Mouse (Mus musculus) urinary bladder, postnatal 14 days (tissue): ENCODE measurements around the gene Tmprss3.

Source experiments
- DNase-seq: peaks from one replicate; pipeline ENCODE4 v3.0.0; 2021; ENCODE audit warnings: low spot score

The Tmprss3 gene

DNA sequence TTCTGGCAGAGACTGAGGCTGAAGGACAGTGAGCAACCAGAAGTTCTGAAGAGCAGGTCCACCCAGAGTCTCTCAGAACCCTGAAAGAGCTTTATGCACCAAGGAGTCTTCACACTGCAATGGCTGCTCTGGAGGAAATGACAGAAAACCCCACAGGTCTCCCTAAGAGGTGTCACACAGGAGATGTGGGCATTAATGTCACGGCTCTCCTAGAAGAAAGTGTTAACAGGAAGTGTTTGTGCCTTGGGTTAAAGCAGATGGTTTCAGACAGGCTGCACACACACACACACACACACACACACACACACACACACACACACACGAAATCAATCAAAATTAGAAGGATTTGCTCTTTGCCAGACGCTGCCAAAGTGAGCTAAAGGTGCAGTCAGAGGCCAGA, 62.5 kb downstream of the Tmprss3 start:
- no peak for DNase-seq

DNA sequence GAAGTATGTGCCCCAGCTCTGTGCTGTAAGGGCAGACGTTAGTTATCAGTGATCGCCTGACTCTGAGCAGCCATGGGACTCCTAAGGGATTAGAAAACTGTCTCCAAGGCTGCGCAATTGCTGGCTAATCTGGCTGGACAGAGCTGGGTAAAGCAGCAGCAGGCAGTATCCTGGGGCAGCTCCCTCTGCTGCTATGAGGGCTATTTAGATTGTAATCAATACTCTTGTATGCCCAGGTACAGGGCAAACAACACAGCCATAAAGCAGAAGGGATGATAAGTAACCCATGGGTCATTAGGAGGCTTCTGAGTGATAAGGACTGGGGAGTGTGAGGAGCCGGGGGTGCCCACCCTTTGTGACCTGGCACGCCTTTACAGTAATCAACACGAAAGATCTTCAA, 63.9 kb downstream of the Tmprss3 start:
- DNase-seq: no peak

DNA sequence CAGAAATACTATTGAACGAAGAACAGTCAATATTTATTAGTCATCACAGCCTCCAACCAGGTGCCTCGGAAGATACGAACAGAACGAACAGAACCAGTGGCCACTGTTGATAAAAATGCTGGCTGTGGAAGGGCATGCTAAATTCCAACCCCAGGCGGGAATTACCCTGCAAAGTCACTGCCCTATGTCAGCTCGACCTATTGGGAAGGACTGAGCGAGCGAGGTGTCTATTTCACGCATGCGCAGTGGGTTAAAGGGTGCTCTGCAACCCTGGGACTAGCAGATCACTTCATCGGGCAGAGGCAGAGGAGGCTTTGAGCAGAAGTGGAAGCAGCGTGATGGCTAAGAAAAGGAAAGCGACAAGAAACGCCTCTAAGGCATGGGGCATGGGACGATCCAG, 65.0 kb downstream of the Tmprss3 start:
- no peak for DNase-seq

DNA sequence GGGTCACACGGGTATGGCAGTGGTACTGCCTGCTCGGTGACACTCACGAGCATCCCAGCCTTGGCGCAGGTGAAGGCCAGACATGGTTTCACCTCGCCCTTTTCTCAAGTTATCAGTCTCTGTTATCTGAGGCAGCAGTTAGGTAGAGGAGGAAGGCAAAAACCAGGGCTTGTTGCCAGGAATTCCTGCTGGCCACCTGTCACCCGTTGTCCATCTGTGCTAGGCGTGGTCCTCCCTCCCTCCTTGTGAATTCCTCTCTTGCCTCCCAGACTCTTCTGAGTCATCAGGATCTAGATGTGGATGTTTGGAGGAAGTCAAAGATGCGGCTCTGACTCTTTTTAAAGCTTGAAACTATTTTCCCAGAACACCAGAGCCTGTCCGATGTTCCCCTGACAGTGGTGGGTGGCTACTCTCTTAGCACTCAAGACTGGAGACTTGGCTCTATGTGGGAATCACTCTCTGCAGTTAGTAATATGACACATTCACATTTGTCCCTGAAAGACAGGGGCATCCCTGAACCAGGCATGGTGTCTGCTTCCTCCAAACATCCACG, 67.4 kb downstream of the Tmprss3 start:
- no peak for DNase-seq

DNA sequence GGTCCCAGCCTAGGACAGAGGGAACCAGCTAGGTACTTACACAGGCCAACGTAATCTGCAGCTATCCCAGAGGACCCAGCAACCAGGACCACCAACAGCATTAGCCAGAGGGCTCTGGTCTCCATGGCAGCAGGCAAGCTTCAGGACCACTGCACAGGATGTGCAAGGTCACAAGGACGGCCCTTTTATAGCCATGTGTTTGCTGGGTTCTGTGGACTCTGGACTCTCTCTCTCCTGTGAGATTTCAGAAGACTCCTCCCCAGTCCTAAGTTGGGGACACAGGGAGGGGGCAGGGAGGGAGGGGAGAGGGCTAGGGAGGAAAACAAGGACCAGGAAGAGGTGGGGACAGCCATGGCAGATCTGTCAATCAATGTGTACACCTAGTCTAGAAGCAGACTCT, 69.3 kb downstream of the Tmprss3 start, which contains the start of gene Tff3:
Gene Tff3, minus strand, starts transcription at position 195 of the 400 bp plus-strand sequence.
- no peak for DNase-seq
